Mouse (Mus musculus) lung, embryonic 14.5 days (tissue): ENCODE measurements around the gene Gm28038. TPM values are rescaled to one million over a fixed set of nuclear protein-coding genes. Genes with fewer than 3 reads are reported as not detected.

Source experiments
- ATAC-seq: fragments of 200-750 bp; cut with Nextera tagmentation; 2 replicates; pipeline ENCODE4 v1.8.0; 2017; ENCODE audit warnings: mild to moderate bottlenecking, moderate TSS enrichment, moderate library complexity; ENCODE audit not compliant: insufficient read depth
- DNase-seq: peaks from one replicate; pipeline ENCODE4 v3.0.0-alpha.2; 2015
- H3K27ac ChIP-seq: fragments of 300-500 bp; sonication (generic); 2 replicates; pipeline ENCODE4 v1.5.1; 2014; ENCODE audit warnings: low read depth, mild to moderate bottlenecking, moderate library complexity
- H3K27me3 ChIP-seq: fragments of 300-500 bp; sonication (generic); 2 replicates; pipeline ENCODE4 v1.6.1; 2014; ENCODE audit warnings: low read length, control low read depth; ENCODE audit not compliant: insufficient read depth
- H3K36me3 ChIP-seq: fragments of 300-500 bp; sonication (generic); 2 replicates; pipeline ENCODE4 v1.6.1; 2014; ENCODE audit warnings: control low read depth; ENCODE audit not compliant: insufficient read depth
- H3K4me1 ChIP-seq: fragments of 300-500 bp; sonication (generic); 2 replicates; pipeline ENCODE4 v1.6.1; 2014; ENCODE audit warnings: antibody characterized with exemption, control low read depth; ENCODE audit not compliant: insufficient read depth
- H3K4me2 ChIP-seq: fragments of 300-500 bp; sonication (generic); 2 replicates; pipeline ENCODE4 v1.6.1; 2014; ENCODE audit warnings: mild to moderate bottlenecking
- H3K4me3 ChIP-seq: fragments of 300-500 bp; sonication (generic); 2 replicates; pipeline ENCODE4 v1.5.1; 2014; ENCODE audit warnings: low read depth, low read length
- H3K9ac ChIP-seq: fragments of 300-500 bp; sonication (generic); 2 replicates; pipeline ENCODE4 v1.6.1; 2014
- H3K9me3 ChIP-seq: fragments of 300-500 bp; sonication (generic); 2 replicates; pipeline ENCODE4 v1.6.1; 2016; ENCODE audit warnings: low read depth, low read length, control low read depth
- CTCF ChIP-seq: IDR thresholded peaks from 2 replicates; pipeline ENCODE4 v1.5.1; 2016; ENCODE audit warnings: antibody characterized with exemption, low read depth
- WGBS: fragments of 180-500 bp; shearing (Covaris S2); extraction: QIAGEN DNeasy Blood & Tissue Kit; methylation state at CpG from one replicate; pipeline ENCODE4 v1.1.7; 2014; 5-methylcytosine and 5-hydroxymethylcytosine counted together
- polyA plus RNA-seq: library from polyadenylated mRNA; unstranded; fragments of >200 nt; fragmentation: Nextera tagmentation; extraction: Ambion mirVana; gene quantifications from 2 replicates; pipeline ENCODE4 v1.2.1, GENCODE M21; 2014

Gene Gm28038
- polyA plus RNA-seq, 1 experiment from 2014 or later = not detected

DNA sequence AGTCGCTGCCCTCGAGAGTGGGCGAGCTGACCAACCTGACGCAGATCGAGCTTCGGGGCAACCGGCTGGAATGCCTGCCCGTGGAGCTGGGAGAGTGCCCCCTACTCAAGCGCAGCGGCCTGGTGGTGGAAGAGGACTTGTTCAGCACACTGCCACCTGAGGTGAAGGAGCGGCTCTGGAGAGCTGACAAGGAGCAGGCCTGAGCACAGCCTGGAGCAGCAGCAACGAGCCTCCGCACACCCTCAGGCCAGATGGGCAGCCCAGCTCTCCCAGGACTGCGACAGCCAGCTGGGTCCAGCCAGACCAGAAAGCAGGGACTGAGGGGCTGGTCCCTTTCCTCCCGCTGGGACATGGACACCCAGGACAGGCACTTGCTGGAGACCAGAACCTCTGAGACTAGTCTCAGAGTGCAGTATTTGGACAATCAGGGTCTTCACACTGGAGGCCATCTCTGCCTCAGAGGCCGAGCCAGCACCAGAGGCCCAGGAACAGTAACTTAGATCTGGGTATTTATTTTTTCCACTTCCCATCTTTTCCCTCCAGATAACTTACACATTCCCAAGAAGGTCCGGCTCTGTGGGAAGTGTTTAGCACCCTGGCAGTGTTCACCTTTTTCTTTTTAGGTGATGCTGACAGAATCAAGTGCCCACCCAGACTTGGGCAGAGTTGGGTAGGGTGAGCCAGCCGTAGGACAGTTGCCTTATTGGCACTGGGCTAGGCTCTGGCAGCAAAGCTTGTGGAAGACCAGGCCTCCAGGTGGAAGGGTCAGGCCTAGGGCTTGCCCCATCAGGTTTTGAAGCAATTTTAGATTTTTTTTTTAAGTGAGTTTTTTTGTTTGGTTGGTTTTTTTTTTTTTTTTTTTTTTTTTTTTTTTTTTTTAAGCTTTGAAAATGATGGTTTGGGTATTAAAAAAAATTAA lies 18.7 kb upstream of the Gm28038 start:
- Histone ChIP-seq H3K4me1 (peaks cover 20% of the 10 kb centered on the region), H3K36me3 (peaks cover 72% of the 10 kb centered on the region), H3K4me2 (no peak overlapping the region), H3K4me3 (no peak overlapping the region), H3K27ac (no peak overlapping the region), H3K9ac (no peak overlapping the region), H3K9me3 (no peaks in the 10 kb centered on the region), H3K27me3 (no peaks in the 10 kb centered on the region)
- 88% methylated on average over 18 of the region's 18 CpGs for WGBS
- ATAC-seq (no peak), DNase-seq (no peak)
- no peak for TF ChIP-seq CTCF

DNA sequence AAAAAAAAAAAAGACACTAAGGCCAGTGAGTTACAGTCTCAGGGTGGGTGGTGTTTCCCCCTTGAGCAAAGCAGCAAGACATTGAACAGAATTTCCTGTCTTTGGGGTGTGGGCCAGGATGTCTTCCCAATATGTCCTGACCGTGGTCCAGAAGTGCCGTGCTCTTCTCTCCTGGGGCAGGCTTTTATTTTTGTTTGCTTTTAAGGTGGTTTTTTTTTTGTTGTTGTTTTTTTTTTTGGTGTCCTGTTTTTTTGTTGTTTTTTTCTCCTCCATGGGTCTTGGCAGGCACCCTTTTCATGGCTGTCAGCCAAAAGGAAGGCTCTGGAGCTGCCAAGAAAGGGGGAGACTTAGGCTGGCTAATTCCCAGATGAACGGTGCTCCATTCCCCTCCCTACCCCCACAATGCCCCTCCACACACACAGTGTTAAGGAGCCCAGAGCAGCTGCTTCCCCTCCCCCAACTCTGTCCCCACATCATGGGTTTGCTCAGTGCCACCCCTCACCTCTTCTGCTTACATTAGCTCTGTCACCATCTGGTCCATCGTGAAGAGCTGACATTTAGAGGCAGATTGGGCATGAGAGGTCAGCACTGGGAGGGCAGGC lies 17.9 kb upstream of the Gm28038 start:
- Histone ChIP-seq H3K36me3 (peaks cover 64% of the 10 kb centered on the region), H3K9me3 (no peaks in the 10 kb centered on the region), H3K27ac (no peak overlapping the region), H3K4me3 (no peak overlapping the region), H3K4me1 (peaks cover 20% of the 10 kb centered on the region), H3K27me3 (no peaks in the 10 kb centered on the region), H3K9ac (no peak overlapping the region), H3K4me2 (no peak overlapping the region)
- ATAC-seq (no peak), DNase-seq (peak; percentile 55)
- TF ChIP-seq CTCF = no peak
- WGBS = 41% methylated on average over 4 of the region's 4 CpGs

DNA sequence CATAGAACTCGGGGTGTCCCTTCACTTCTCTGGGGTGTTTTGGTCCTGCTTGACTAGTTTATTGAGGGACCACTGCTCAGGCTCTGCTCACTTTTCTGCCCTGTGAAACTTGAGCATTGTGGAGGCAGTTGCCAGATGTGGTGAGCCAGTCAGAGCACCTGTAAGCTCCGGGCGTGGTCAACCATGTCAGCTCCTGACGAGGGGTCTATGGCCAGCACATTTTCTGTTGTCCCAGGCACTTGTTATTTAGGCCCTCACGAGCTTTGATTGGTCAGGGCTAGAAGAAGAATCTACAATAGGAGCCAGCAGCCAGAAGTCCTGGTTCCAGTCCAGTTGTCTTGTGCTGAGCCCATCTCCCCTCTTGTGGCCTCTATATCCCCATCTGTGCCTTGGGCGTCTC lies 17.0 kb upstream of the Gm28038 start:
- no peak for ATAC-seq
- peaks cover 58% of the 10 kb centered on the region for H3K36me3 ChIP-seq
- H3K27me3 ChIP-seq = no peaks in the 10 kb centered on the region
- H3K4me1 ChIP-seq = peaks cover 20% of the 10 kb centered on the region
- H3K9ac ChIP-seq = no peak overlapping the region
- WGBS = 85% methylated on average over 6 of the region's 6 CpGs
- H3K4me3 ChIP-seq = no peak overlapping the region
- no peak for TF ChIP-seq CTCF
- no peak overlapping the region for H3K27ac ChIP-seq
- no peaks in the 10 kb centered on the region for H3K9me3 ChIP-seq
- DNase-seq = no peak
- no peak overlapping the region for H3K4me2 ChIP-seq

DNA sequence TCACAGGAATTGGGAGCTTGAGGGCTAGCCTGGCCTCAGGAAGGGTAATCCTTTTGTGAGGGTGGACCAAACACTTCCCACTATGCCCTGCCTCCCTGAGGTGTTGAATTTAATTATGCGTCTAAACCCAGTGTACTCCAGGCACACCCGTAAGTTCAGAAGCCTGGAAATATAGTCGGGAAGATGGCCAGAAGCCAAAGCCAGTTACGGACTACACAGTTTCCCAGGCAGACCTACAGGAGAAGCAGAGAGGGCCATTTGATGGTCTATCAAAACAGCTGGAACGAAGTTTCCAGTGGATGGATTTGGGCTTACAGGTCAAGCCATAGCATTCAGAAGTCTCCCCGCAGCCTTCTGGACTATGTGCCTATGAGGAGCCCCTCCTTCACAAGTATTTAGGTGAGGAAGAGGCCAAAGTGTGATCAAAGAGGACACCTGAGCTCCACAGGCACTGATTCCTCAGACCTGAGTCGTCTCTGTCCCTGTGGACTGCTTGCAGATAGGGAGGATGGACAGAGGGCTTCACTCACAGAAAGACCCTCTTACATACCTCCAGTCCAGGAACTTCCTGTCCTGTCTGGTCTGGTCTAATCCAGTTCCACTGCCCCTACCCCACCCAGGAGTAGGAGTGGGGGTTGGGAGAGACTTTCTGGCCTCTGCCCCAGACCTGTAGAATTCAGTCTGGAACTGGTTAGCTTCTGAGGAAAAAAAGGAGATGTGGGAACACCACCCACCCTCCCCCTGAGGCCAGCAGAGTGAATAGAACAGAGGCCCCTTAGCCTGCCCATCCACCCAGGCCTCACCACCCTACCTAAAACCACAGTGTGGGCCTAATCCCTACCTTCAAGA lies 15.9 kb upstream of the Gm28038 start:
- peaks cover 20% of the 10 kb centered on the region for H3K4me1 ChIP-seq
- no peak for TF ChIP-seq CTCF
- H3K9me3 ChIP-seq = no peaks in the 10 kb centered on the region
- no peak for ATAC-seq
- peak overlapping the region; percentile 2; the same call in 1 of the 2 replicates for H3K9ac ChIP-seq
- H3K36me3 ChIP-seq = peaks cover 48% of the 10 kb centered on the region
- H3K27me3 ChIP-seq = no peaks in the 10 kb centered on the region
- no peak overlapping the region for H3K4me2 ChIP-seq
- DNase-seq = peak; percentile 34
- WGBS = 54% methylated on average over 7 of the region's 7 CpGs
- H3K27ac ChIP-seq = peak overlapping the region; percentile 87; the same call in 1 of the 2 replicates
- no peak overlapping the region for H3K4me3 ChIP-seq

DNA sequence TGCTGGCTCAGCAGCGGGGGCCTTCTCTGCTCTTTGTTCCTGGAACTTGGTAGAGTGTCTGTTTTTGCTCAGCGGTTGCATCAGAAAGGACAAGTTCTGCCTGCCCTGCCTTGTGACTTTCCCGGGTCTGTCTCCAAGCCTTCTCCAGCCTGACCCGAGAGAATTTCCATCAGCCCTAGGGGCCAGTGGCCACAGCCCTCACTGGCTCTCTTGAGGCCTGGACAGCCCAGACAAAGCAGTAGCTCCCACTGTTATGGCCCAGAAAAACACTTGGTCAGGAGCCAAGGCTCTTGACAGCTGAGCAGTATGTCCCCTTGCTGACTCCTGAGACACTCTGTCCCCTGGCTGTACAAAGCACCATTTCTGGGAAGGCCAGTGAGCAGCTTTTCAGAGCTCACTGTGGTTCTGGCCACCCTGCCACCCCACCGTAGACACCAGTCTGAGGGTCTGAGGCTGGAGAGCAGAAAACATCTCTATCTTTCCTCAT lies 15.0 kb upstream of the Gm28038 start, which contains the start of gene Phyhd1:
TSS of gene Phyhd1 (plus strand) at position 437 of the 487 bp plus-strand sequence.
- Histone ChIP-seq H3K27ac (peak within 1 kb of the TSS; percentile 87), H3K4me1 (peaks cover 20% of the 10 kb centered on the region), H3K9me3 (no peaks in the 10 kb centered on the region), H3K4me2 (peak within 1 kb of the TSS; percentile 50), H3K36me3 (peaks cover 41% of the 10 kb centered on the region), H3K4me3 (peak within 1 kb of the TSS; percentile 8; the same call in 1 of the 2 replicates), H3K27me3 (no peaks in the 10 kb centered on the region), H3K9ac (peak within 1 kb of the TSS; percentile 2)
- WGBS = 40% methylated on average over 5 of the region's 5 CpGs
- ATAC-seq (peak; percentile 36; the same call in 1 of the 2 replicates), DNase-seq (peak; percentile 90)
- no peak for TF ChIP-seq CTCF

DNA sequence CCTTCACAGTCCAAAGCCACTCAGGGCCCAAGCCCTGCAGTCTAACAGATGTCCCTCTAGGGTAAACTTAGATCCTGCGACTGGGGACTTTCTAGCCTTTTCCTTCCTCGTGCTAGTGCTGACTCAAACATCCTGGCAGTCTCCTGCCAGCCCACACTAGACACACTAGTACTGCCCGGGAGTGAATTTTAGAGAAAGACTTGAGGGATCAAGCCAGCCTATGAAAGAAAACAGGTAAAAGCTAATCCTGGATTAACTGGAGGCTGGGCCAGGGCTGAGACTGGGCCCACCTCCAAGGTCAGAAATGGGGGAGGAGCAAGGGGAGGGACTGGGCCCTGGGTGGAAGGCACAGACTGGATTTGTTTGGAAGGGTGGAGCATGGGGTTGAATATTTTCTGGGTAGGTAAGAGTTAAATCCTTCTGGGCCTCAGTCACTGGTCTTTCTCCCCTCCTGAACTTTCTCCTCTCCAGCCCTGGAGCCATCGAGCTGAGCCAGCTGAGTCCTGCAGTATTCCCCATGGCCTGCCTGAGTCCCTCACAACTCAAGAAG lies 14.4 kb upstream of the Gm28038 start:
- TF ChIP-seq CTCF = no peak
- Histone ChIP-seq H3K36me3 (peaks cover 34% of the 10 kb centered on the region), H3K4me2 (peak overlapping the region; percentile 50), H3K4me1 (peaks cover 20% of the 10 kb centered on the region), H3K9ac (peak overlapping the region; percentile 1; the same call in 1 of the 2 replicates), H3K4me3 (peak overlapping the region; percentile 8; the same call in 1 of the 2 replicates), H3K27ac (peak overlapping the region; percentile 87), H3K9me3 (no peaks in the 10 kb centered on the region), H3K27me3 (no peaks in the 10 kb centered on the region)
- peak; percentile 50 for ATAC-seq
- WGBS = 10% methylated on average over 4 of the region's 4 CpGs
- DNase-seq = peak; percentile 77
